Mouse (Mus musculus): ENCODE measurements around the gene Ccdc130.

Ccdc130 gene

DNA sequence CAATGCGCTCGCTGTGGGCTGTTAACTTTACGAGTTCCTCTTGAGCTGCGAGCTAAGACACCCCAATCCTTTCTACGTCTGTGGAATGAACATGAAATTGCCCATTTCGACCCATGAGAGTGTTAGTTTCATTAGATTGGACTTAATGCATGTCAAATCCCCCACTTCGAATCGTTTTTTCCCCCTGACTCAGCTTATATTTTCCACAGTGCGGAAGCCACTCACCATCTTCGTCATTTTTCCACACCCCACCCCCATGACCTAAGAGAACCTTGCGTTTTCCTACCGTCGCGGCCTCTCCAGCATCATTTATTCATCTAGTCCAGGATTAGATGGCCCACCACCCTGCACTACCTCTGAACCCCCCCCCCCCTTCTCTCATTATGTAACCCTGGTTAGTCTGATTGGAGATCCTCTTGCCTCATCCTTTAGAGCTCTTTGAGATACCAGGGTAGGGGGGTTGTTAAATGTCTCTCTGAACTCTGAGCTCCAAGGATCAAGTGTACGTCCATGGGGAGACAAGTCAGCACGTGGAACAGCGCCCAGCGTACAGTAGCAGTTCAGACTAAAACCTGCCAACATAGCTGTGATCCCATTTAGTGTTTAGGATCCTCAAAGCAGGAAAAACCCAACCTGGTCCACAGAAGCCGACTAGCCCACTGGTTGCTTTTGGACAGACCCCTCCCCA is 32.5 kb downstream of the Ccdc130 start:
- DNase-seq (ENCODE audit: low read depth, low spot score): no peak

DNA sequence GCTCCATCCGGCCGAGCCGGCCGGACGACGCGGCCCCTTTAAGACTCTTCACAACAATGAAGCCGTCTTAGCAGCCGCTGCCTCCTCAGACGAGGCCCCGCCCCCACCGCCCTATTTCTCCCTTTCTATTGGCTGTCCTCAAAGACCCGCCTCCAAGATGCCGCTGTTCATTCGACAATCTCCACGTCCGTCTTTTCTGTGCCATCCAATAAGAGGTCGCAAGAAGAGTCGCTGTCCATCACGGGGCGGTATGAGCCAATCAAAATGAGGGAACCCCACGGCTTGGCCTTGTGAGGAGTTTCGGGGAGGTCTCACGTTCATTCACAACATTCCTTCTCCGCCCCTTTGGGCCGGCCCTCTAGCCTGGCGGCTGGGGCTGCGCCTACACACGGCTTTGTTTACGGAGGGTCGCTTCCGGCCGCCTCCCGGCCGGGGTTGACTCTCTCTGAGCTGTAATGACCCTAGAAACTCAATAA is 33.1 kb downstream of the Ccdc130 start, which contains the start of gene Zswim4:
Gene Zswim4 (minus strand): TSS at position 58 of the 476 bp plus-strand sequence.
- DNase-seq (ENCODE audit: low read depth, low spot score): peak; percentile 99

DNA sequence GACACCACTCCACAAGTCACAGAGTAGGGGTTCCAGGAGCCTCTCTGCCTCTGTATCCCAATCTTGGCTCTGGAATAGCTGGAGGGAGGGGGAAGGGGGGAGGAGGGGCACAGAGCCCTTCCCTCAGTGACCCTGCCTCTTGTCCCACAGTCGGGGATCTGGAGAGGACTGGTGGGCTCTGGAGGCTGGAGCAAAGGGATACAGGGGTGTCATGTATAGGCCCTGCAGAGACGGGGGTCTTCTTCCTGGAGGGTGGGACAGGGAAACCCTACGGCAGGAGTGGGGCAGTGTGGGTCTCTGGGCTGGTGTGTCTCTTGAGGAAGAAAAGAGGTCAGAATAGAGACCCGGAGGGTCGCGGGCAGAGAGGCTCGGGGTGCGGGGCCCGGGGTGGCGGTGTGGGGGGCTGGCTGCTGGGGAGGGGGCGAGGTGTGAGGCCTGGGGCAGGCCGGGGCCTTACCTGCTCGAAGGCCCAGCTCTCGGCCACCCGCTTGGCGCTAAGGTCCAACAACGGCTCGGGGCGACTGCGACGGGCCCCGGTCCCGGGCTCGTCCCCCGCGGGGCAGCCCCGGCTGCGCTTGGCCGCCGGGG is 33.7 kb downstream of the Ccdc130 start:
- no peak for DNase-seq (ENCODE audit: low read depth, low spot score)

DNA sequence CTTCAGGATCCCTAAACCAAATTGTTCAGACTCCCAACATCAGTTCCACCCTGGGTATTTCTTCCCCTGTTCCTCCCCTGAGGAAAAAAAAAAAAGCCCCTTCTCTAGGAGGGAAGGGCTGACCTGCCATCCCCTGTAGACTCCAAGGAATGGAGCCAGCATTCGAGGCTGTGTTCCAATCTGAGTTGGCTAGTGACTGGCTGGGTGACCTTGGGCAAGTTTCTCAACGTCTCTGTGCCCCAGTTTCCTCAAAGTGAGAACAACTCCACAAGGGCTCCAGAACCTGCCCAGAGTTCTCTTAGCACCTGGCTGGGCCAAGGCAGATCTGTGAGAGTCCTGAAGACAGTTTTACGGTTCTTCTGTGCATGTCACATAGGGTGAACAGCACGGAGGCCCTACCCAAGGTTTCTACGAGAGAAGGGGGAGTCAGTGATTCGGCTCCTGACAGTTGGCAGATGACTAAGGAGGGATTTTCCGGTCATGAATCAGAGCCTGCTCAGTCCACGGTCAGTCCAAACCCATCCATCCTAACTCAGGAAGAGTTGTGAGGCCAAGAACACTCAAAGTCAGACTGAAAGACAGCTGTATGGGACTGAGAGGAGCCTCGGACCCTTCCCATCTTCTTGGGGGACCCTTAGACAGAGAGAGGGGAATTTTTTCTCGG is 34.3 kb downstream of the Ccdc130 start:
- no peak for DNase-seq (ENCODE audit: low read depth, low spot score)

DNA sequence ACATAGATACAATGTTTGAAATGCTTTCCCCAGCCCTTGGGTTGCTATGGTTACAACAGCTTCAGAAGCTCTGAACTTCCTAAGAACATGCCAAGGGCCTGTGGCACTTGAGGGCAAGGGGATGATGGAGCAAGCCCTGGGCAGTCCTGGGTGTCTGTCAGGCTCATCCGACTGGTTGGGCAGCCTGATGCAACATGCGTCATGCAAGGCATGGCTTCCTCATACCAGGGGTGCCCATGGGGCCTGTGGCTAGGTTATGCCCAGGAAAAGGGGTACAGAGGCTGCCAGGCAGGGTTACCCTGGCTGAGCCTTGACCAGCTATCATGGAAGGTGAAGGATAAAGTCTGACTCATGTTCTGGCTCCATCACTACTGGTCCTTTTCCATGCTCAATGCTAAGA is 37.1 kb downstream of the Ccdc130 start:
- DNase-seq (ENCODE audit: low read depth, low spot score): no peak

DNA sequence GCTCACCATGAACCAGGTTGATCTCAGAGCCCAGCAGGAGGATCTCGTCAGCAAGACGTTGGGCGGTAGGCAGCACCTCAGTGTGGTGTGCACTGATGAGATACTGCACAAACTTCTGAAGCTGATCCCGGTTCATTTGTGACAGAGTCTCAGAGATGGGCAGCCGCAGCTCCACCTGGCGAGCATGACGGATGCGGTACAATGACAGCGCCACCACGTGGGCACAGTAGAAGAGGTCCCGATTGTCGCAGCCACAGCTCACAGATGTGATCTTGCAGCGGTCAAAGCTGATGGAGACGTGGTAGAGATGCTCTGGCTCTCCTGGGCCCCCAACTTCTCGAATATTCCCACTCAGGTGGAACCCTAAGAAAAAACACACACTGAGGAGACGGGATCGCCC is 39.4 kb downstream of the Ccdc130 start:
- DNase-seq (ENCODE audit: low read depth, low spot score): no peak

DNA sequence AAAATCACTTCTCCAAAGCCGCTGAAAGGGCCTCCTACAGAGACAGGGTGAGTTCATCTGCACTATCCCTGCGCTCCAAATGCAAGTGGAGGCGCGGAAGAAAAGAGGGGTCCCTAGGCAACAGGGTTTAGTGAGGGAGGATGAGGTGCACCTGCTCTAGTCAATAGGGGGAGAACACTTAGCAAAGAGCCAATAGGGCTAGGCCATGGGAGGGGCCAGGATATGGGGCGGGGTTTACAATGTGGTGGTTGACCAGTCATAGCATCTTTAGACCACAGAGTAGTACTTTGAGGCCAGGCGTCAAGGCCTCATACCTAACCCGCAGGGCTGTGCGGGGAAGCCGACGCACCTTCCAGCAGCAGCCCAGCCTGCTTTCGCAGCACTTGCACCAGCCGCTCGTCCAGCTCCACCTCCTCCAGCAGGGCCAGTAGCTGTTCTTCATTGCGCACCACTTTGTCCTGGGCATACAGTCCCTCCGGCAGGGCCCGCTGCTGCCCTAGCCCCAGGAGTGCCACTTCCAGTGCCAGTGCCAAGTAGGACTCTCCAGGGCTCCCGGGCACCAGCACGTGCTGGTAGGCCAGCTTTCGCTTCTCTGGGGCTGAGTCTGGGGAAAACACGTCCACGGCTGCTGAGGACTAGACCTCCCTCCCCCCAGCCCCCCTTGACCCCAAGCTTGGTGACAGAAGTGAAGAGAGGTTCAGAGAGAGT is 46.7 kb downstream of the Ccdc130 start:
- no peak for DNase-seq (ENCODE audit: low read depth, low spot score)

DNA sequence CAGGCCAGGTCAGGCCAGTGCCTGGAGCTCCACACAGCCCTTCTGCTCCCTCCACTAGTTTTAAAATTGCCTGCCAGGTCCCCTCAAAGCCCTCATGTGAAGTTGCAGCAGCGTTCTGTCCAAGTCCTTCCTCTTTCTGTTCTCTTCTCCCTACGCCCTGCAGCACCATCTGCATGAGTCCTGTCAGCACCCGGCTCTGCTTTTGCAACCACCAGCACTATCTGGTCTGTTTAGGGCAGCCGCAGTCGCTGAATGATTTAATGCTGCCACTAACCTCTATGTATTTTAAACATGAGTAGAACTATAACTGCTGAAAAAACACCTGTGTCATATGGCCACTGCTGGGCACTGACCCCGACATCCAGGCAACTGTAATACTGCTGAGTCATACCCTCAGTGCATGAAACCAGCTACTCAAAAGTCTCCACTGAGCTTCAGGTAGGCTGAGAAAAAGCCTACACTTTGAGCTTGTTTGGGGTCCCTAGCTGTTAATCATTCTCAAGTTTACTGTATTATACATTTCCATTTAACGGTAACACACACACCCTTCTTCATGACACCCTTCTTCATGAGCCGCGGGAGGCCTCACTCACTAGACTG is 47.5 kb downstream of the Ccdc130 start:
- DNase-seq (ENCODE audit: low read depth, low spot score): no peak

DNA sequence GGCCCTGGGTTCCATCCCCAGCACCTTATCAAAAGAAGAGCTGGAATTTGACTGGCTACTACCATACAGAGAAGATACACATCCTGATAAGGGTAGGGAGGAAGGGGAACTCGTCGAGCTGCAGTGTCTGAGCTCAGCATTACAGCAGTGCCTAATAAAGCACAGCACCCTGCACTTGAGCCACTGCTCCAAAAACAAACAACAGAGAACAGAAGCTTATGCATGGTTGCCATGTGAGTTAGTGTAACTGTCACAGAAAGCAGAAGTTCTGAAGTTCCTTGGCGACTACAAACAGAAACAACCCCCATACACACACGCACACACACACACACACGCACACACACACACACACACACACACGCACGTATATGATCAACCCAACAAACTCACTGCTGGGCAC is 50.1 kb downstream of the Ccdc130 start:
- DNase-seq (ENCODE audit: low read depth, low spot score): no peak

DNA sequence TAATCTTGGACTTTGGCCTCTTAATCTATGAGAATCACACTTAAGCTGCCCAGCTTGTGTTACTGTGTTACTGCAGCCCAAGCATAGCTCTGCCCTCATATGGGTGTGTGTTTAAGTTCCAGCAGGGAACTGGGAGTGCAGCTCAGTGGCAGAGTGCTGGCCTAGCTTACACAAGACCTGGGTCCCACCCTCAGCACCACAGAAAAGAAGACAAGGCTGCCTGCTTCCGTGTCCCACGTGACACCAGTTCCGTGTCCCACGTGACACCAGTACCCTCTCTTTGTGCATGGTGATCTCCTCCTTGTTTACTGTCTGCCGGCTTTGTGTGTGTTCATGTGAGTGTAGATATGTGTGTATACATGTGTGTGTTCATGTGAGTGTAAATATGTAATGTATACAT is 52.0 kb downstream of the Ccdc130 start:
- no peak for DNase-seq (ENCODE audit: low read depth, low spot score)

DNA sequence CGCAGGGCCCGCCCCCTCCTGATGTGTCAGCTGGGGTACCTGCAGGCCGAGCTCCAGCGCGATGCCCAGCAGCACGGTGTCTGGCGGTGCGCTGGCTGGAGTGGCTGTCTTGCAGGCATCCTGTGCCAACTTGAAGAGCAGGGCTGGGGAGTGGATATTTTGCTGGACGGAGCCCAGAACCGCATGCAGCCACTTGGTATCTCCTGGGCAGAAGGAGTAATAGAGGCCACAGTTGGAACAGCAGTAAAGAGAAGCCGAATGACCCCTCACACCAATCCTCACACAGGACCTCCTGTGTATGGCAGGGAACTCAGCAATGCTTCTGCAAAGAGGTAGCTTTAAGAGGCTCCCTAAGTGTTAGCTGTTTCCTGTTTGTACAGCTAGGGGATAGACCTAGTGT is 53.0 kb downstream of the Ccdc130 start:
- DNase-seq (ENCODE audit: low read depth, low spot score): no peak

DNA sequence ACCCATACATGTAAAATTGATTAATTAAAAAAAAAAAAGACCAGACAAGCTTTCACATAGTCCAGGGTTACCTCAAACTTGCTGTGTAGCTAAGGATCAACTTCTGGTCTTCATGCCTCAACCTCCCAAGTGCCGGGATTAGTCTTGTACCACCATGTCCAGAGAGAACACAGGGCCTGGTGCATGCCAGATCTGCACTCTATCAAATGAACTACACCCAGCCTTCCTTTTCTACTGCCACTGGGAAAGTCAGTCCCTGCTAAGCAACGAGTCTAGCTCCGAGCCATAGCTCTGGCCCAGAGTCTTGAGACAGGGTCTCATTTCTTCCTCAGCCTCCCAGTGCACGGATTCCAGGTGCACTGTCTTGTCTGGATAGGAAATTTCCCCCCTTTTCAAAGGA is 56.9 kb downstream of the Ccdc130 start:
- DNase-seq (ENCODE audit: low read depth, low spot score): no peak

DNA sequence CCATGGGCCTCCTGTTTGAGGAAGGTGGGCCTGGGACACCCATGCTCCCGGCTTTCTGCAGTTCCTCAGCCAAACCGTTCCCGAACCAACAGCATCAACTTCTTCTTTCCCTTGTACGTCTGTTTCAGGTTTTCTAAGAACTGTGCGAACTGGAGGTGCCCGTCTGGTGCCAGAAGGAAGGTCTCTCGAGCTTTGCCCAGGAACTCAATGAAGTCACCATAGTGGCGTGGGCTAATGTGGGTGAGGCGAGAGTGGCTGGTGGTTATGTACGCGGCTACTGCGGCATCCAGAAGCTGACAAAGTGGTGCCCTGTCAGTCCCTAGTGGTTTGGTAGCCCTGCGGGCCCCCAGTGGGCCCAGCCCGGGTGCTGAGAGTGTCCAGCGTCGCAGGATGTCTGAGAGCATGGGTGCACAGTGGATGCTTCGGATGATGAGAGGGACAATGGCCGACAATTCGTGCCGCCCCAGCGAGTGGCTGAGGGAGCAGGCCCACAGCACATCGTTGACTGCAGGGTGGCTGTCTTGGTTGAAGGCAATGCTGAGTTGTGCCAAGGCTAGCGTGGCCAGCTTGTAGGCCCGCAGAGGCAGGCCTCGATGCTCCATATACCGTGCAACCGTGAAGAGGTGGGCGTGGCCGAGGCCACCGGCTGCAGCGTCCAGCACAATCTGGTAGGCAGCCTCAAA is 58.2 kb downstream of the Ccdc130 start:
- DNase-seq (ENCODE audit: low read depth, low spot score): no peak

DNA sequence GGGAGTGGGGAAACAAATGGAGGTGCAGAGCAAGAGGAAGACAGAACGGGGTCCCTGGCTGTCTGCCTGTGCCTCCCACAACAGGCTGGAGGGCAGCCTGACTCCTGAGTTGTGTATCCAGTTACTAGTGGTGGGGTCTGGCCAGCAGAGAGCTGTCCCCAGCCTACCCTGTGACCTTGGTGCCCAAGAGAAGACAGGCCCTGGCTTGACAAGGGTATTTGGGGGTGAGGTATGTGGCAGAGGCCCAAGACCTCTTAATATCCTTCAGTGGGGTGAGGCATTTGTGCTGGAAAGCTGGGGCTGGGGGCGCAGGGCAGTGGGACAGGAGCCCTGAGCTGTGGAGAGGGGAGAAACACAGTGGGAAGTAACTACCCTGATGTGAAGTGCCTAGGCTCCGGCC is 59.0 kb downstream of the Ccdc130 start:
- no peak for DNase-seq (ENCODE audit: low read depth, low spot score)

DNA sequence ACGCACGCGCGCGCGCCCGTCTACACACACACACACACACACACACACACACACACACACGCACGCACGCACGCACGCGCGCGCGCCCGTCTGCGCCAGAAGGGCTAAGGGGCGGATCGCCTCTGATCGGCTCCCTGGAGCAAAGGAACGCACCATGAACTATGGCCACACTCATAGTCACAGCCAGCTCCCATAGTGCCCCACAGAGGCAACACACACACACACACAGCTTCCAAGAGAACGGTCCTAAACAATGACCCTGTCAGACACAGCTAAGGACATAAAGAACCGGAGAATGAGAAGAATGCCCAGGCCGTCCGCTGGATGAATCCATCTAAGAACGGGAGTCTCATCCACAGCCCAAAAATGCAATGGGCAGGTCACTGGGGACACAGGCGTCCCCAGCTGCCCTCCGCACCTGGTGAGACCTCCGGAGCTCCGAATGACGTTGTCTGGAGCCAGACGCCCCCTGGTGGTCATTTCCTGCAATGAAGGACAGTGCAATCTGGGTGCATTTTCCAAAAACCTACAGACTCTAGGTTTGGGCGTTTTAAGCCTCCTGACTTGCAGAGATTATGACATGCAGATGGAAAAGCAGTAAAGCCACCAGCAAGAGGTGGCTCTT is 59.9 kb downstream of the Ccdc130 start:
- peak; percentile 59 for DNase-seq (ENCODE audit: low read depth, low spot score)

DNA sequence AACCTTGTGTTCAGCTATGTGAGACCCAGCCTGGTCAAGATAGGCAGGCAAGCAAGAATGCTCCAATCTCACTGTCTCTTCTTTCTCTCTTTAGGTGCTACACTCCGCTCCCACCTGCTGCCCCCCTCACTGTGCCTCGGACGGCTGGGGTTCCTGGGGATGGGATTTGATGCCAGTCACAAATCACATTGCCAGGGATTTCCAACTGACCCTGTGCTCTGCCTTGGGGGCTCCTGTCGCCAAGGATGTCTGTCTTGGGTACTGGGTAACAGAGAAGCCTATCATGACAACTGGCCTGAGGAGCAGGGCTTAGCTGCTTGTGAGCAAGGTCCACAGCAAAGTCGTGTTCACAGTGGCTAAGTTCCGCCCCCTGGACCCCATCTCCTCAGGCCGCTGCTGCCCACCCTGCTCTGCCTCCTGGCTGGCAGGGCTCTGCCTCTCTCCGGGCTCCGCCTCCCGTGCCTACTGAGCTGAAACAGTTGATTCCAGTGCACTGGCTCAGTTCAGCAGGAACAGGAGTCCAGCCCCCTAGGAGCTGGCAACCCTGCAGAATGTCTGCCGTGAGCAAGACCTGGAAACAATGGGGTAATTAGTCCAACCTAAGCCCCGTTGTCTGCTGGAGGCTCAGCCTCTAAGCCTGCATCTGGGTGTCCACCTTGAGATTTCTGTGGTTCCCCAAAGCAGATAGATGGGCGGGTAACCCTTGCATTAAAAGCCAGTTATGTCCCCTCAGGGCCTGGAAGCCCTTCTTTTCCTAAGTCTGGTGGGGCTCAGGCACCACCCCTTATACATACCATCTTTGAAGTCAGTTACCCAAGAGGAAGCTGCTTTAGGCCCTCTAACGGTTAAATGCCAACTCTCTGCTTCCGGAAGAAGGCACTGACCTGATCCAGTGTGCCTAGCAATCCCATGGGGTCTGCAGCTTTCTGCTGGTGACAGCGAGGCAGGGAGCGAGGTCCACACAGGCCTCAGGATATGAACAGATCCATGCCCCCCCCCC is 61.5 kb downstream of the Ccdc130 start:
- no peak for DNase-seq (ENCODE audit: low read depth, low spot score)

DNA sequence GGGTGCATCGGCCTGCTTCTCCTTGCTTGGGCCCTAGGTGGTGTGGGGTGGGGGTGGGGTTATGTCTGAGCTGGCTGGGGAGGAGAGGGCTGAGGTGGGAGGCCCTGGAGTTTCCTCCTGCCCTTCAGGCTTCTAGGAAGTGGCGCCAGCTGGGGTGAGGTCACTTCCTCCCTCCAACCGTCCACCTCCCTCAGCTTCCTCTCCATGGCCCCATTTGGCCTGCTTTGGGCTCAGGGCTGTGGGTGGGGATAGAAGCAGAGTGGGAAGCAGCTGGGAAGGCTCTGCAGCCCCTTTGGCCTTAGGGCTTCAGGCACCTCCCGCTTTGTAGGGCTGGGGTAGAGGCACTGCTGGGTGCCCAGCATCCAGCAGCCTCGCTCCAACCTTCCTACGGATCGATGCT is 62.4 kb downstream of the Ccdc130 start:
- DNase-seq (ENCODE audit: low read depth, low spot score): no peak
